Mouse (Mus musculus): ENCODE results near the gene Arhgap45.

DNA sequence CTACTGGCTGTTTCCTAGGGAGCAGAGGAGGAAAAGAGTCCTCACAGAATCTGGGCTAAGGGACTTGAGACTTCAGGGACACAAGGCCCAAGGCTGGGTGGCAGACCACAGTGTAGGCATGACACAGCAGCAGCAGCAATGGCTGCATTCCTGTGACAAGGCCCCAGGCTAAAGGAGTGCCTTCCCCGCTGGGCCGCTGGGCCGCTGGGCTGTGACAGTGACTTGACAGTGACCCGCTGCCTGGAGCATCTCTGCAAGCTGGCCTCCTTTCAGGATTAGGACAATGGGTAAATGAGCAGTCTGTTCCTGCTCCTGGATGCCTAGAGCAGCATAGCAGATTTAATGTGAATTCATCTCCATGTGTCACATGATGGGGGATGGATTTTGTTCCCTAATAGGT lies 27.6 kb downstream of the Arhgap45 start:
- TF ChIP-seq POLR2A (IDR thresholded peaks at IDR 0.05; ENCODE audit: extremely low read depth, insufficient read depth, low read length) (no peak), CTCF (IDR thresholded peaks at IDR 0.05; ENCODE audit: extremely low read depth, insufficient read depth, low read length) (no peak)
